28 mouse cellular contexts compared by ENCODE assay signal in the genomic region with DNA sequence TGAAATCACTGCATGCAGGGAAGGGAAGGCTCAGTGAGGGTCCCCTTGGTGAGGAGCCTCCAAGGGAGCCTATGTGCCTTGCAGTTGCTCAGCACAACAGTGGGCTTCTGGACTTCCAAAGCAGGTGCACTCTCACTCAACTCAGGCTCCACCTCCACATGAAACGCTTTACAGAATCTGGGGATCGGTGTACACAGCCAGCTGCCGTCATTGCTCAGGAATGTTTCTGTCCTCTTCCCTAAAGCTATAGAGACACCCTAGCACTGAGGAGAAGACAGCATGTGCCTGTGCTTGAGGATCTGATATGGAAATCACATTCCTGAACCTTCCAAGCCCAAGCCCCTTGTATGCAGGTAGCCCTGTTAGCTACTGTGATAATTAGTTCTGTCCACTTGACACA.
DNase-seq lines count a peak whose midpoint lies in the region; ATAC-seq and TF ChIP-seq lines count a peak whose summit lies in the region.
"Had no signal": no experiment of that assay in that cellular context is flagged by ENCODE, and none has a peak within 500 bp of the region (broad histone marks: within the 10 kb centered on the region; RNA-seq: fewer than 3 reads in every experiment).

No protein-coding gene starts in this region.

- peaks cover 98% of the 10 kb centered on the region for H3K4me1 ChIP-seq in heart, embryonic 10.5 days
- H3K4me1 ChIP-seq in heart, adult 2 months (ENCODE audit: control insufficient read depth, insufficient read depth, low read length) = peaks cover 2% of the 10 kb centered on the region; the same call in 1 of the 2 replicates
- H3K4me1 ChIP-seq in heart, embryonic 15.5 days (replicated peaks) = peaks cover 85% of the 10 kb centered on the region
- H3K4me1 ChIP-seq in stomach, embryonic 16.5 days (ENCODE audit: control insufficient read depth, insufficient read depth, low read length) = peaks cover 5% of the 10 kb centered on the region; the same call in 1 of the 2 replicates
- H3K4me1 ChIP-seq in stomach, postnatal 0 days (replicated peaks; ENCODE audit: control insufficient read depth, insufficient read depth) = 0 out of 2 replicates have a peak, but pooled peaks cover 2% of the 10 kb centered on the region

- 46% methylated on average over 3 of the region's 3 CpGs for WGBS in heart, embryonic 10.5 days
- 68% methylated on average over 3 of the region's 3 CpGs for WGBS in heart, adult 2 months
- WGBS in heart, embryonic 15.5 days = 31% methylated on average over 3 of the region's 3 CpGs
- WGBS in stomach, embryonic 16.5 days = 54% methylated on average over 3 of the region's 3 CpGs
- 36% methylated on average over 3 of the region's 3 CpGs for WGBS in stomach, postnatal 0 days

- H3K9ac ChIP-seq in heart, adult 2 months (ENCODE audit: low read depth, low read length) = no peak overlapping the region
- H3K9ac ChIP-seq in heart, embryonic 15.5 days = no peak overlapping the region
- H3K9ac ChIP-seq in stomach, embryonic 16.5 days (ENCODE audit: low read length) = no peak overlapping the region
- H3K9ac ChIP-seq in stomach, postnatal 0 days (ENCODE audit: low read length) = no peak overlapping the region
- H3K9ac ChIP-seq: embryonic facial prominence, embryonic 13.5 days; forebrain, embryonic 12.5 days; kidney, embryonic 15.5 days; liver, embryonic 13.5 days; neural tube, embryonic 15.5 days; stomach, embryonic 15.5 days had no signal

- H3K36me3 ChIP-seq in heart, embryonic 10.5 days = peaks cover 23% of the 10 kb centered on the region
- H3K36me3 ChIP-seq in heart, adult 2 months (ENCODE audit: control insufficient read depth, insufficient read depth, low read length) = no peaks in the 10 kb centered on the region
- no peaks in the 10 kb centered on the region for H3K36me3 ChIP-seq in heart, embryonic 15.5 days
- no peaks in the 10 kb centered on the region for H3K36me3 ChIP-seq in stomach, embryonic 16.5 days (ENCODE audit: control insufficient read depth, insufficient read depth, low read length)
- H3K36me3 ChIP-seq in stomach, postnatal 0 days (ENCODE audit: control insufficient read depth, insufficient read depth, low read length) = no peaks in the 10 kb centered on the region
- H3K36me3 ChIP-seq: embryonic facial prominence, embryonic 13.5 days; kidney, embryonic 15.5 days; liver, embryonic 13.5 days; neural tube, embryonic 15.5 days; stomach, embryonic 15.5 days had no signal

- no peak for TF ChIP-seq CTCF in heart, adult 2 months (IDR thresholded peaks at IDR 0.05)
- no peak for TF ChIP-seq CTCF in stomach, postnatal 0 days (IDR thresholded peaks at IDR 0.05; ENCODE audit: low read depth)

- no peaks in the 10 kb centered on the region for H3K27me3 ChIP-seq in heart, embryonic 10.5 days (ENCODE audit: insufficient read depth, poor library complexity, severe bottlenecking)
- H3K27me3 ChIP-seq in heart, adult 2 months (ENCODE audit: control insufficient read depth, insufficient read depth, low read length) = no peaks in the 10 kb centered on the region
- H3K27me3 ChIP-seq in heart, embryonic 15.5 days = no peaks in the 10 kb centered on the region
- no peaks in the 10 kb centered on the region for H3K27me3 ChIP-seq in stomach, embryonic 16.5 days (ENCODE audit: control insufficient read depth, insufficient read depth, low read length)
- no peaks in the 10 kb centered on the region for H3K27me3 ChIP-seq in stomach, postnatal 0 days (ENCODE audit: control insufficient read depth, insufficient read depth, low read length)
- H3K27me3 ChIP-seq: embryonic facial prominence, embryonic 13.5 days; forebrain, embryonic 12.5 days; kidney, embryonic 15.5 days; liver, embryonic 13.5 days; neural tube, embryonic 15.5 days; stomach, embryonic 15.5 days had no signal

- no peak for TF ChIP-seq EP300 in heart, adult 2 months (IDR thresholded peaks at IDR 0.05; ENCODE audit: insufficient read depth, low read depth, low read length)
- TF ChIP-seq EP300 in stomach, postnatal 0 days (optimal IDR thresholded peaks at IDR 0.05) = no peak

- no peaks in the 10 kb centered on the region for H3K9me3 ChIP-seq in heart, embryonic 10.5 days
- H3K9me3 ChIP-seq in heart, embryonic 15.5 days (replicated peaks) = no peaks in the 10 kb centered on the region
- no peaks in the 10 kb centered on the region for H3K9me3 ChIP-seq in stomach, embryonic 16.5 days (replicated peaks; ENCODE audit: control insufficient read depth, low read length)
- H3K9me3 ChIP-seq in stomach, postnatal 0 days (ENCODE audit: control insufficient read depth, low read length) = no peaks in the 10 kb centered on the region
- H3K9me3 ChIP-seq: embryonic facial prominence, embryonic 13.5 days; forebrain, embryonic 12.5 days; G1E; kidney, embryonic 15.5 days; liver, embryonic 13.5 days; neural tube, embryonic 15.5 days; stomach, embryonic 15.5 days had no signal

- no peak overlapping the region for H3K4me3 ChIP-seq in heart, embryonic 10.5 days
- no peak overlapping the region for H3K4me3 ChIP-seq in heart, adult 2 months
- H3K4me3 ChIP-seq in heart, embryonic 15.5 days = no peak overlapping the region
- no peak overlapping the region for H3K4me3 ChIP-seq in stomach, embryonic 16.5 days (replicated peaks; ENCODE audit: low read length)
- no peak overlapping the region for H3K4me3 ChIP-seq in stomach, postnatal 0 days (ENCODE audit: low read depth, low read length)
- H3K4me3 ChIP-seq: embryonic facial prominence, embryonic 13.5 days; forebrain, embryonic 12.5 days; kidney, embryonic 15.5 days; liver, embryonic 13.5 days; neural tube, embryonic 15.5 days; stomach, embryonic 15.5 days had no signal

- H3K79me2 ChIP-seq in heart, adult 2 months (replicated peaks; ENCODE audit: control insufficient read depth, insufficient read depth, low read length) = no peaks in the 10 kb centered on the region

- no peak overlapping the region for H3K4me2 ChIP-seq in heart, embryonic 15.5 days
- no peak overlapping the region for H3K4me2 ChIP-seq in stomach, embryonic 16.5 days (ENCODE audit: low read depth, low read length)
- H3K4me2 ChIP-seq in stomach, postnatal 0 days (replicated peaks; ENCODE audit: low read depth) = no peak overlapping the region
- H3K4me2 ChIP-seq: embryonic facial prominence, embryonic 13.5 days; forebrain, embryonic 12.5 days; kidney, embryonic 15.5 days; liver, embryonic 13.5 days; neural tube, embryonic 15.5 days; stomach, embryonic 15.5 days had no signal

- ATAC-seq in heart, embryonic 15.5 days (replicated peaks; ENCODE audit: insufficient number of reproducible peaks, insufficient read depth, low FRiP score, low read depth) = no peak
- ATAC-seq in stomach, embryonic 16.5 days (ENCODE audit: insufficient read depth, low FRiP score) = 0 out of 2 replicates have a peak, but pooled peaks have one; percentile 15
- ATAC-seq in stomach, postnatal 0 days (ENCODE audit: low FRiP score, low TSS enrichment) = no peak
- ATAC-seq: hindbrain, embryonic 16.5 days had no signal

- no peak for DNase-seq in heart, embryonic 10.5 days (ENCODE audit: low spot score)
- DNase-seq in heart, adult 2 months = no peak
- no peak for DNase-seq in heart, postnatal 25 days (ENCODE audit: low spot score)
- DNase-seq in stomach, postnatal 0 days (ENCODE audit: low spot score) = no peak
- DNase-seq in gastrocnemius, postnatal 14 days = no peak
- DNase-seq: adrenal gland, postnatal 14 days; cerebellum, adult 11 months; cerebellum, adult 9-10 months; embryo, embryonic 11 days; gastrocnemius, postnatal 10 days; kidney, adult 18-20 months; kidney, postnatal 25 days; liver, embryonic 13.5 days; lung, adult 18-20 months; lung, postnatal 14 days; retina, postnatal 1 day; right cerebral cortex, postnatal 14 days; thymus, adult 18-20 months; thymus, postnatal 25 days had no signal

- peak overlapping the region; percentile 79 for H3K27ac ChIP-seq in heart, embryonic 10.5 days
- H3K27ac ChIP-seq in heart, adult 2 months = no peak overlapping the region
- peak overlapping the region; percentile 53 for H3K27ac ChIP-seq in heart, embryonic 15.5 days
- H3K27ac ChIP-seq in stomach, embryonic 16.5 days (ENCODE audit: low read length) = no peak overlapping the region
- no peak overlapping the region for H3K27ac ChIP-seq in stomach, postnatal 0 days (replicated peaks)
- H3K27ac ChIP-seq: embryonic facial prominence, embryonic 13.5 days; forebrain, embryonic 12.5 days; kidney, embryonic 15.5 days; liver, embryonic 13.5 days; neural tube, embryonic 15.5 days; stomach, embryonic 15.5 days had no signal

- TF ChIP-seq POLR2A in heart, adult 2 months (IDR thresholded peaks at IDR 0.05; ENCODE audit: insufficient read depth, low read depth, low read length) = no peak

- intact Hi-C loops in heart, adult 2 months (cut with DNase I) = no loop called here
- intact Hi-C loops in heart, postnatal 25 days (cut with DNase I) = no loop called here
- intact Hi-C loops in gastrocnemius, postnatal 14 days (cut with DNase I; ENCODE audit: low total_unique reads) = no loop called here

Comparison
In these comparisons a context has a peak if more than half of its experiments do, and no peak if none do; other contexts are left out.
1. H3K27ac ChIP-seq: peak in heart, embryonic 10.5 days (single experiment) and heart, embryonic 15.5 days (single experiment); none in heart, adult 2 months (single experiment), stomach, embryonic 16.5 days (single experiment) and stomach, postnatal 0 days (single experiment).